Mouse (Mus musculus) CD8-positive naive resting alpha-beta T cell, adult 2 months (primary cell): ENCODE results near the gene Cemip2.

ENCODE experiments used
- DNase-seq, 2 experiments: peaks; one replicate each; pipeline ENCODE4 v3.0.0; 2022; ENCODE audit warnings: low read depth in 2 of 2, low spot score in 2 of 2

The Cemip2 gene

GRCm38 (mm10) chr19:21779106-21779505 is 964 bp downstream of the Cemip2 start:
- DNase-seq: no peak

DNA sequence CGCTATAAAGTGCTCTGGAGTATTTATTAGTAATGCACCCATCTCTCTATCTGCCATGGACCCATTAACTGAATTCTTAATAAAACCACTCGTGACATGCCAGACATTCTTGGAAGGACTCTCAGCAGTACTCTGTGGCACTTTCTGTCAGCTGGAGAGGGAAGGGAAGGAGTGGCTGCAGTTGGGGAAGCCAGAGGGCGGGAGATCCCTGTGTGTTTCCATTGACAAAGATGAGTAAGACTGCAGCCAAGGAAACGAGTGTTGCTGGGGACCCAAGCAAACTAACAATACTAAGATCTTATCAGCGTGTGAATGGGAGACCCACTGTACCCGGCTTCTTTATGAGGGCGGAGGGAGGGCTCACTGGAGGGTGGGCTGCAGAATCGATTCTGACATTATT is 2.5 kb downstream of the Cemip2 start:
- no peak for DNase-seq

- DNase-seq: no peak
Observed at GRCm38 (mm10) chr19:21781066-21781786, 3.1 kb downstream of the Cemip2 start.

DNA sequence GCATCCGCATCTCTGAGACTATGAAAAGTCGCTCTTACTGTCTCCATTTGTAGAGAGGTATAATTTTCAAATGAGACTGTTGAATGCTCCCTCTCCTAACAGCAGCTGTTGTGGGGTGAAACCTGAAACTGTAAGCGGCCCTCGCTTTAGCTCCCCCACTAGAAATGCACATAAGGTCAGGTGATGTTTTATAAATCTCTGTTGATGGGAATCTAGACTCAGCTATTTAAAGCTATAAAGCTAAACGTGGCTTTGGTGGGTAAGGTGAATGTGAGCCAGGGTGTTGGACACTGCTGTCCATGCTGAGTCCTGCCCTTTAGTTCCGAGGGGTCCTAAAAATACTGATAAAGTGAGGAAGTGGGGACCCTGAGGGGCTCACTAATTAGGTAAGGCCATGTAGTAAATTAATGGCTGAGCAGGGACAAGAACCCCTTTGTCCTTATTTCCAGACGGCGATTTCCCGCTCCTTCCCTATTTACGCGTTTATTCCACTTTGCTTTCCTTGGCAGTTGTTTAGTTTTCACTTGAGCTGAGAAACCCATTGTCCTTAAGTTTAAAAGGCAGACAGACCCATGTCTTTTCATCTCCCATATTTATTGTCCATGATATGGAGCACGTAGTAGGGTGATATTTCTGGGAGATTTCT is 3.8 kb downstream of the Cemip2 start:
- DNase-seq: no peak

DNA sequence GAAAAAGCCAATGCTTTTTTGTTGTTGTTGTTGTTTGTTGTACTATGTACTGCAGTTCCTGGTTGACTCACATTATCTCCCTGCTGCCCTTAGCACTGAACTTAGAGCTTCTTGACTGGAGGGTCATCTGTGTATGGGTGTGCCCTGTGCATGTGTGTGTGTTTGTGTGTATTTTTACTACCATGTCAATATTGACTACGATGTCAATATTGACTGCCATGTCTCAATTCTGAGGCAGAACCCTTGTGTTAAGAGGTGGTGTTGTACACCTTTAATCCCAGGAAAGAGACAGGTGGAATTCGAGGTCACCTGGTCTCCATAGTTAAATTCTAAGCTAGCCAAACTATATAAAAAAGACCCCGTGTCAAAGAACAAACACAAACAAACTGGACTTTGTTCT is 5.6 kb downstream of the Cemip2 start:
- no peak for DNase-seq

DNA sequence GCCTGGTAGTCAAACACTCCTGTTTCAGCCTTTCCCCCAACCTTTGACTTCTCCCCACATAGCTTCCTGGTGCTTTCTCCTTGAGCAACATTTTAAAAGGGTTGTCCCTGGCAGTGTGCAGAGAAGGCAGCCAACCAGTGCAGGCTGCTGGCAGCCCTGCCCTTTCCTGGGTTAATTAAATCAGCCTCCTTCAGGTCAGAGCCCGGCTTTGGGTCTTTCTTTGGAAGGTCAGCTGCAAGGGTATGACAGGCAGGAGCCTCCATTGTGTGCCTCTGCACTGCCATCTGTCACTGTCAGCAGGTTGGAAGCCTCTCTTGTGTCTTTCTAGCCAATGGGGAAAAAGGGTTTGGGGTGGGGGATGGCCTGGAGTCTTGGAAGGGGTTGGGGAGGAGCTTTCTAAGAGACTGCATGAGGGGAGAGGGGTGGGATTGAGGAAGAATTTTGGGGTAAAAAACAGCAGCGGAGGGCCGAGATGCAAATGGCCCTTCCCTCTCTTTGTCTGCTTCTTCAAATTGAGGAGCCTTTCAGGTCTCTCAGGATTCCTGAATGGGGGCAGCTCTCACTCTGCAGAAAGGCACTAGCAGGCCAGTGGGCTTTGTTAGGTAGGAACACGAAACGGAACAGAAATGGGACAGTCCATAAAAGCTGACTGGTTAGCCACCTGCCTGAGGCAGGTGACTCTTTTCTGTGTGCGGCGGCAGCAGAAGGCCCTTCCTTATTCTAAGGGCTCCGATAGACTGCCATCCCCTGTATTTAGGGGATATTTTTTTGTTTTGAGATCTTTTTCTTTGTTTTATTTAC is 6.4 kb downstream of the Cemip2 start:
- no peak for DNase-seq

- no peak for DNase-seq
Observed at GRCm38 (mm10) chr19:21785132-21785528, 7.0 kb downstream of the Cemip2 start.

DNA sequence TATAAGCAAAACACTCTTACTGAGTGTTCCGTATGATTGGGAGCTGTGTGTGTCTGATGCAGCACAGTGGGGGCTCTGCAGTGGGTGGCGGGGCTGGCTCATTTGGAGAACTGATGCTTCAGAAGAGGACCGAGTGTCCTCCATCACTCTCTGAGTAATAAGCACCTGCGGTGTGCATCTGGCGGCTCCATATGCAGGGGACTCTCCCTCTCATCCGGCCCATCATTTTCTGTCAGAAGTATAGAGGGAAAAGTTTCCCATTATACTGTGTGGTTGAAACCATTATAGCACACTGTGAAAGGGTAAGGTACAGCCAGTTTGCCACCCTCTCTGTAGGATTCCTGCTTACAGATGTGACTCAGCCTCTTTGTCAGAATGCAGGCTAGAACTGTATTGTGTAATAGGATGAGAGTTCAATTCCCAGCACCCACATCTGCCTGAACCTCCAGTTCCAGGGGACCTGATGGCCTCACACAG is 8.9 kb downstream of the Cemip2 start:
- DNase-seq: no peak

- DNase-seq: no peak
Observed at GRCm38 (mm10) chr19:21788999-21789398, 10.9 kb downstream of the Cemip2 start.

DNA sequence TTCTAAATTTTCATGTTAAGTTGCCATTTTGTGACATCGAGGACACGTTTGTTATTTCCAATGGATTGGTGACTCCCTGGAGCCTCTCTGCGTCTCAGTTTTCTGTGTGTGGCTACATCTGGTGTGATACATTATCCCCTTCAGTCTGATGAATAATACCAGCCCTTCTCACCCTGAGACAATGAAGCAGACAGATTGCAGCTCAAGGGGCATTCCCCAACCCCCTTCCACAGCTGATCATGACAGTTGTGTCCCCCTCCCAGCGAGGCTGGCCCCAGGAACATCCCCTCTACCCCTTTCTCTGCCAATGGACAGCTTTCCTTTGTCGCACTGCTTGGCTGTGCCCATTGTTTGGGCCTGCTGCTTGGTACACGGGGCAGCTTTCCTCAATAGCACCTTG is 11.5 kb downstream of the Cemip2 start:
- no peak for DNase-seq

GRCm38 (mm10) chr19:21791386-21791785 is 13.2 kb downstream of the Cemip2 start:
- no peak for DNase-seq

DNA sequence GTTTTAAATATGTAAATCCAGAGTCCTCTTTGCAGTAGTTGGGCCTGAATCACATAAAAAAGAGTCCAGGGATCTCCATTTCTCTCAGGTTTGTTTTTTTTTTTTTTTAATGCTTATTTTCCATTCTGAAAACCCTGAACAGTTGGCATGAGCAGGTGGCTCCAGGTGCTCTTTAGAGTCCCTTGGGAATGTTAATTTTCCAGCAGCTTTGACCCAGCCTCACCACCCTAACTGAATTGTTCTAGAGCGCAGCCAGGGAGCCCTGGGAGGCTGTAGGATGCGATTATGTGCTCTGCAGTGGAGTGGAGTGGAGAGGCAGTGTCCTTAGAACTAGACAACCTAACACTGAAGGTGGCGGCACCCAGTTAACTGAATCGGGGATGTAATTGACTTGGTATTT is 13.7 kb downstream of the Cemip2 start:
- DNase-seq: no peak

- no peak for DNase-seq
Observed at GRCm38 (mm10) chr19:21792587-21793175, 14.5 kb downstream of the Cemip2 start.

DNA sequence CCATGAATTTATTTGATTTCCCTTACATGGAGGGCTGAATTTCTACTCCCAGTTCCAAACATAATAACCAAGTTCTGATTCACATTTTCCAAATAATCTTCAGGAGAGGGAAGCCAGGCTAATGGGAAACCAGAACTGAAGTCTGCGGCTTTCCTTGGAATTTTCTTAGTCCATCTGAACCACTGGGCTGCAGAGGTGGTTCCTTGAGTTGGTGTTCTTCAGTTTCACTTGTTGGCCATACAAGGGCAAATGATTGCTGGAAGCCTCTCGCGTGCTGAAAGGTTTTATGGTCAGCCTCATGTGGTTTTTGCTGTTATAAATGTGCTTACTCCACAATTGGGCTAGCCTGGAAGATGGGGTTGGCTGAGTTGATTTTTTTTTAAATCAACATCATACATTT is 16.4 kb downstream of the Cemip2 start:
- no peak for DNase-seq

DNA sequence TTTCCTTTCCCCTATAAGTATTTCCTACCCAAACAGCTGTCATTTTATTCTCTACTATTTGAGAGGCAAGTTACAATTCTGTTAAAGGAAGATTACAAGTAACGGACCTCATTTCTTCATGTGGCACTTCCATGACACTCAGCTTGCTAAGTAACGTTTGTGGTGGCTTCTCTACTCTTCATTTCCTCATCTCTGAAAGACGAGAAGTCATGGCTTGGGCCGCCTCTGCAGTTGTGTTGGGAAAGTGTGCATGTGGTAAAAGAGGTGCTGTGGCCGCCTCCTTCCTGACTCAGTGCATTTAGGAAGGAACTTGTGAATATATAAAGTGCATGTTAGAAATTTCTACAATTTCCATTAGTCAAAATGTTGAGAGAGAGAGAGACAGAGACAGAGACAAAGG is 18.2 kb downstream of the Cemip2 start:
- no peak for DNase-seq

- no peak for DNase-seq
Observed at GRCm38 (mm10) chr19:21798700-21799099, 20.6 kb downstream of the Cemip2 start.

DNA sequence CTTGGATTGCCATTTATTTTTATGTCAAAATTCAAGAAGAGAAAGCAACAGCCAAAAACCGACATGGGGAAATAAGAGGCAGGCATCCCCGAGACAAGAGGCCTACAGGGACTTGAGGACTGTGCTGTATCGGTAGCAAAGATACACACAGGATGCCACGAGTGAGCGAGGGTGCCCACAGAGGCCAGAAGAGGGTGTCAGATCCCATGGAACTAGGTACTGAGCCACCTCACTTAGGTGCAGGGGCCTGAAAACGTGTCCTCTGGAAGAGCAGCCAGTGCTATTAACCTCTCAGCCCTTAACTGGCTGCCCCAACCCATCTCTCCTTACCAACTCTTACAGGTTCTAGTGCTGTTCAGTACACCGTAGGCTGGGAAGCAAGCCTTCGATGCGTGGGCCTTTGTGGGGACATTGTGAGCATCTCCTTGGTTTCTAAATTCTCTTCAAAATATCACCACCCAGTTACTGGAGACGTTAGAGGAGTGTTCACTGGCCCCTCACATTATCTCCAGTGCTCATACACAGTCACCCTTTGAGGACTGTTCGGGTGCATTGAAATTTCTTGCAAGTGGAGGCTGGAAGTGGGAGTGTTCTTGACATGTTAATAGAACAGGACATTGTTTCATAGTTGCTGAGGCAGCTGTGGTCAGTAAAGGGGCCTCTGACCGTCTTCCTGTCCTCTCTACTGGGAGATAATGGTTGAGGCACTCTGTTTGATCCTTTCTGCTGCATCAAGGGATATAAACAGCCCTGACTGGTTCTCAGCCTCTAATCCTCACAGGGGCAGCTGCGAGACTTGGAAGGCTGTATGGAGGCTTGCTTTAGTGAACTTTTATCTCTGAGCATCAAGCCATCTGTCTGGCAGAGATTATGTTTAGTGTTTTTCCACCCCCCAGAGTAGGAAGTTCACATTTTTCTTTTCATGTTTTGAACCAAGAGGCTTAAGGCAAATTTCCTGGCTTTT is 21.6 kb downstream of the Cemip2 start:
- no peak for DNase-seq

GRCm38 (mm10) chr19:21804488-21804887 is 26.3 kb downstream of the Cemip2 start:
- DNase-seq: no peak

- no peak for DNase-seq
Observed at GRCm38 (mm10) chr19:21805305-21805704, 27.2 kb downstream of the Cemip2 start.

DNA sequence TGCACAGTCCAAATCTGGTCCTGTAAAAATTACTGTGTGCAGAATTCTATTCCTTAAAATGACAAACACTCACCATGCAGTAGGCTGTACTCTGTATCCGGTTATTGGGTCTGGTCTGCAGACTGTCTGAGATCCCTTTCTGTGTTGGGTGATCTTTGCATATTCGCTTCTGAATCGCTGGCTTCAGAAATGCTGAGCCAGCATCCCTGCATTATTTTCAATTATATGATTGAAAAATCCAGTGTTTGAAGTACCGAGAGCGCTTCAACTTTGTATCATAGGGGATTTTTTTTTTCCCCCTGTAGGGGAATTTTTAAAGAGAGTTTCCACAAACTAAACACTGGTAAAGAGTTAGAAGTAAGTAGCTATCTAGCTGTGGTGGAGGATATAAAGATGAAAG is 32.0 kb downstream of the Cemip2 start:
- DNase-seq: no peak
